Mouse (Mus musculus): ENCODE measurements at regions not wholly inside any gene's neighbourhood (a gene's known extent, or its start where the extent isn't known, plus 50 kb on each side); places are given as distances from the start of the nearest gene placed in this dataset.

Small RNA genes in the stretch of these regions (microRNA-seq; reads per million reads assigned to microRNA genes)
- gene Gm27525: 0 reads per million in 2 experiments

All from adrenal gland, postnatal 25 days (tissue).